Mouse (Mus musculus): ENCODE measurements at regions not wholly inside any gene's neighbourhood (a gene's known extent, or its start where the extent isn't known, plus 50 kb on each side); places are given as distances from the start of the nearest gene placed in this dataset.

GRCm38 (mm10) chr14:24731872-24732525 is 245.1 kb downstream of the Rps24 start:
- intact Hi-C loops (cut with DNase I) = no loop called here
- peak; percentile 34 to 65 for DNase-seq (ENCODE audit: low spot score in 2 of 2)

- DNase-seq (ENCODE audit: low spot score in 2 of 2) = peak in 1 of 2 experiments; percentile 64
These were observed 246.4 kb downstream of the Rps24 start for GRCm38 (mm10) chr14:24733326-24733725.

GRCm38 (mm10) chr14:24738869-24739268 is 251.9 kb downstream of the Rps24 start:
- intact Hi-C loops (cut with DNase I) = no loop called here
- peak; percentile 15 to 57 for DNase-seq (ENCODE audit: low spot score in 2 of 2)

More at GRCm38 (mm10) chr14:24733326-24733725, 246.4 kb downstream of the Rps24 start:
- intact Hi-C loops (cut with DNase I) = no loop called here

- intact Hi-C loops (cut with DNase I) = no loop called here
- no peak for DNase-seq (ENCODE audit: low spot score in 2 of 2)
These were observed 257.5 kb downstream of the Rps24 start for GRCm38 (mm10) chr14:24744451-24744850.

GRCm38 (mm10) chr14:24745730-24746129 is 258.8 kb downstream of the Rps24 start:
- intact Hi-C loops (cut with DNase I) = no loop called here
- DNase-seq (ENCODE audit: low spot score in 2 of 2) = no peak

GRCm38 (mm10) chr14:24747471-24747795 is 260.5 kb downstream of the Rps24 start:
- no peak for DNase-seq (ENCODE audit: low spot score in 2 of 2)
- intact Hi-C loops (cut with DNase I) = no loop called here

- DNase-seq (ENCODE audit: low spot score in 2 of 2) = no peak
- intact Hi-C loops (cut with DNase I) = no loop called here
These were observed 261.0 kb downstream of the Rps24 start for GRCm38 (mm10) chr14:24747796-24748496.

- intact Hi-C loops (cut with DNase I) = no loop called here
- DNase-seq (ENCODE audit: low spot score in 2 of 2) = no peak
These were observed 261.6 kb downstream of the Rps24 start for GRCm38 (mm10) chr14:24748497-24748862.

- intact Hi-C loops (cut with DNase I) = no loop called here
- DNase-seq (ENCODE audit: low spot score in 2 of 2) = no peak
These were observed 262.4 kb downstream of the Rps24 start for GRCm38 (mm10) chr14:24749313-24749712.

- intact Hi-C loops (cut with DNase I) = no loop called here
- DNase-seq (ENCODE audit: low spot score in 2 of 2) = no peak
These were observed 264.3 kb downstream of the Rps24 start for GRCm38 (mm10) chr14:24751227-24751626.

GRCm38 (mm10) chr14:24754753-24755152 is 267.8 kb downstream of the Rps24 start:
- intact Hi-C loops (cut with DNase I) = no loop called here

GRCm38 (mm10) chr14:24755426-24756117 is 268.6 kb downstream of the Rps24 start:
- no peak for DNase-seq (ENCODE audit: low spot score in 2 of 2)
- intact Hi-C loops (cut with DNase I) = no loop called here

More at GRCm38 (mm10) chr14:24754753-24755152, 267.8 kb downstream of the Rps24 start:
- DNase-seq (ENCODE audit: low spot score in 2 of 2) = no peak

- no peak for DNase-seq (ENCODE audit: low spot score in 2 of 2)
- intact Hi-C loops (cut with DNase I) = no loop called here
These were observed 270.4 kb downstream of the Rps24 start for GRCm38 (mm10) chr14:24757302-24757701.

GRCm38 (mm10) chr14:24757843-24758242 is 270.9 kb downstream of the Rps24 start:
- DNase-seq (ENCODE audit: low spot score in 2 of 2) = no peak
- intact Hi-C loops (cut with DNase I) = no loop called here

- DNase-seq (ENCODE audit: low spot score in 2 of 2) = no peak
- intact Hi-C loops (cut with DNase I) = no loop called here
These were observed 274.0 kb downstream of the Rps24 start for GRCm38 (mm10) chr14:24760926-24761325.

GRCm38 (mm10) chr14:24762468-24763274 is 275.7 kb downstream of the Rps24 start:
- DNase-seq (ENCODE audit: low spot score in 2 of 2) = no peak
- intact Hi-C loops (cut with DNase I) = no loop called here

GRCm38 (mm10) chr14:24763275-24763812 is 276.4 kb downstream of the Rps24 start:
- DNase-seq (ENCODE audit: low spot score in 2 of 2) = no peak
- intact Hi-C loops (cut with DNase I) = no loop called here

- no peak for DNase-seq (ENCODE audit: low spot score in 2 of 2)
- intact Hi-C loops (cut with DNase I) = no loop called here
These were observed 276.9 kb downstream of the Rps24 start for GRCm38 (mm10) chr14:24763845-24764244.

- intact Hi-C loops (cut with DNase I) = no loop called here
- no peak for DNase-seq (ENCODE audit: low spot score in 2 of 2)
These were observed 279.3 kb downstream of the Rps24 start for GRCm38 (mm10) chr14:24766260-24766659.

- no peak for DNase-seq (ENCODE audit: low spot score in 2 of 2)
- intact Hi-C loops (cut with DNase I) = no loop called here
These were observed 279.8 kb downstream of the Rps24 start for GRCm38 (mm10) chr14:24766690-24767089.

Measured in left cerebral cortex, postnatal 25 days (tissue).